Mouse (Mus musculus) c-Kit-positive CD71-negative TER-119-negative erythroid progenitor cells, embryonic 14.5 days (primary cell): ENCODE data around the gene Cd3eap.
A peak's percentile ranks its signal among the peaks of the same experiment; 100 is the strongest.

ENCODE experiments used
- DNase-seq: peaks from one replicate; pipeline ENCODE4 v3.0.0-alpha.2; 2013; ENCODE audit warnings: low read depth

The Cd3eap gene

GRCm38 (mm10) chr7:19361720-19362119, 2.4 kb upstream of the Cd3eap start:
- peak; percentile 86 for DNase-seq

- DNase-seq = peak; percentile 84
Observed at GRCm38 (mm10) chr7:19360944-19361343, 1.7 kb upstream of the Cd3eap start.

GRCm38 (mm10) chr7:19359892-19360641, 784 bp upstream of the Cd3eap start:
- peak; percentile 81 for DNase-seq

GRCm38 (mm10) chr7:19358634-19359033, 649 bp downstream of the Cd3eap start:
- no peak for DNase-seq

GRCm38 (mm10) chr7:19357381-19358375, 1.6 kb downstream of the Cd3eap start:
- no peak for DNase-seq

- DNase-seq = no peak
Observed at GRCm38 (mm10) chr7:19356311-19356710, 3.0 kb downstream of the Cd3eap start.

GRCm38 (mm10) chr7:19354991-19355390, 4.3 kb downstream of the Cd3eap start:
- DNase-seq = no peak

GRCm38 (mm10) chr7:19350221-19350620, 9.1 kb downstream of the Cd3eap start:
- no peak for DNase-seq

GRCm38 (mm10) chr7:19349188-19349915, 9.9 kb downstream of the Cd3eap start:
- DNase-seq = no peak

GRCm38 (mm10) chr7:19344938-19345471, 14.3 kb downstream of the Cd3eap start:
- peak; percentile 90 for DNase-seq

GRCm38 (mm10) chr7:19344237-19344847, 14.9 kb downstream of the Cd3eap start, which contains the start of gene Ercc1:
Gene Ercc1 (plus strand): TSS chr7:19344778.
- no peak for DNase-seq

GRCm38 (mm10) chr7:19343210-19343808, 16.0 kb downstream of the Cd3eap start:
- peak; percentile 85 for DNase-seq

- no peak for DNase-seq
Observed at GRCm38 (mm10) chr7:19342481-19343027, 16.7 kb downstream of the Cd3eap start.

GRCm38 (mm10) chr7:19341761-19342409, 17.4 kb downstream of the Cd3eap start:
- no peak for DNase-seq

- DNase-seq = no peak
Observed at GRCm38 (mm10) chr7:19341250-19341649, 18.0 kb downstream of the Cd3eap start.

GRCm38 (mm10) chr7:19338596-19338995, 20.7 kb downstream of the Cd3eap start:
- DNase-seq = no peak

- no peak for DNase-seq
Observed at GRCm38 (mm10) chr7:19338060-19338459, 21.2 kb downstream of the Cd3eap start.

GRCm38 (mm10) chr7:19337122-19337521, 22.2 kb downstream of the Cd3eap start:
- no peak for DNase-seq

GRCm38 (mm10) chr7:19335583-19335982, 23.7 kb downstream of the Cd3eap start:
- no peak for DNase-seq

GRCm38 (mm10) chr7:19332709-19333352, 26.5 kb downstream of the Cd3eap start:
- no peak for DNase-seq
